Mouse (Mus musculus) embryonic facial prominence, embryonic 14.5 days (tissue): ENCODE measurements around the gene Sdf2l1. TPM values are rescaled to one million over a fixed set of nuclear protein-coding genes. Genes with fewer than 3 reads are reported as not detected.
"Not testable (repeated sequence)": the region's sequence is repeated elsewhere in the genome, so short reads cannot be mapped to it uniquely, and the experiment has no call there.

Experiments used
- ATAC-seq: fragments of 200-750 bp; cut with Nextera tagmentation; 2 replicates; pipeline ENCODE4 v1.8.0; 2017; ENCODE audit warnings: low read depth, moderate number of reproducible peaks, moderate TSS enrichment
- DNase-seq: peaks from one replicate; pipeline ENCODE4 v3.0.0-alpha.2; 2015; ENCODE audit warnings: low spot score
- H3K27ac ChIP-seq: fragments of 300-500 bp; sonication (generic); replicated peaks from 2 replicates; pipeline ENCODE4 v1.5.1; 2014; ENCODE audit warnings: low read depth, mild to moderate bottlenecking, low read length, moderate library complexity
- H3K27me3 ChIP-seq: fragments of 300-500 bp; sonication (generic); replicated peaks from 2 replicates; pipeline ENCODE4 v1.6.1; 2014; ENCODE audit warnings: low read length; ENCODE audit not compliant: control insufficient read depth, insufficient read depth
- H3K36me3 ChIP-seq: fragments of 300-500 bp; sonication (generic); 2 replicates; pipeline ENCODE4 v1.6.1; 2014; ENCODE audit warnings: low read length, mixed read lengths; ENCODE audit not compliant: control insufficient read depth, insufficient read depth
- H3K4me1 ChIP-seq: fragments of 300-500 bp; sonication (generic); 2 replicates; pipeline ENCODE4 v1.6.1; 2014; ENCODE audit warnings: antibody characterized with exemption, low read length; ENCODE audit not compliant: control insufficient read depth, insufficient read depth
- H3K4me2 ChIP-seq: fragments of 300-500 bp; sonication (generic); 2 replicates; pipeline ENCODE4 v1.6.1; 2014; ENCODE audit warnings: low read depth, mild to moderate bottlenecking, low read length, moderate library complexity, mixed read lengths
- H3K4me3 ChIP-seq: fragments of 300-500 bp; sonication (generic); 2 replicates; pipeline ENCODE4 v1.5.1; 2014; ENCODE audit warnings: low read depth, mild to moderate bottlenecking, low read length
- H3K9ac ChIP-seq: fragments of 300-500 bp; sonication (generic); 2 replicates; pipeline ENCODE4 v1.6.1; 2014; ENCODE audit warnings: low read depth, mild to moderate bottlenecking, low read length, moderate library complexity, mixed read lengths
- H3K9me3 ChIP-seq: fragments of 300-500 bp; sonication (generic); 2 replicates; pipeline ENCODE4 v1.6.1; 2016; ENCODE audit warnings: low read length; ENCODE audit not compliant: control insufficient read depth
- WGBS: fragments of 180-500 bp; shearing (Covaris S2); extraction: QIAGEN DNeasy Blood & Tissue Kit; methylation state at CpG from one replicate; pipeline ENCODE4 v1.1.7; 2014; 5-methylcytosine and 5-hydroxymethylcytosine counted together
- polyA plus RNA-seq: library from polyadenylated mRNA; unstranded; fragments of >200 nt; fragmentation: Nextera tagmentation; extraction: Ambion mirVana; gene quantifications from 2 replicates; pipeline ENCODE4 v1.2.1, GENCODE M21; 2014

Sdf2l1 gene
- polyA plus RNA-seq, result 40.9 and 47.8 TPM in 2 replicates

- H3K4me2 ChIP-seq, result peak within 1 kb of the TSS; percentile 86
- peak within 1 kb of the TSS; percentile 74 for H3K4me3 ChIP-seq
- H3K27ac ChIP-seq, result peak within 1 kb of the TSS; percentile 60; the same call in 1 of the 2 replicates
- under 1% methylated on average over 32 of the region's 47 CpGs for WGBS
- H3K9me3 ChIP-seq, result no peaks in the 10 kb centered on the region
- ATAC-seq (peak; percentile 99), DNase-seq (peak; percentile 98)
- H3K27me3 ChIP-seq, result no peaks in the 10 kb centered on the region
- H3K4me1 ChIP-seq, result no peaks in the 10 kb centered on the region
- H3K36me3 ChIP-seq, result no peaks in the 10 kb centered on the region
- peak within 1 kb of the TSS; percentile 73 for H3K9ac ChIP-seq
Measured at GRCm38 (mm10) chr16:17132089-17132905, at the start of gene Sdf2l1. Gene Sdf2l1, minus strand, starts transcription at chr16:17132383.

GRCm38 (mm10) chr16:17181382-17181781 lies 49.2 kb upstream of the Sdf2l1 start:
- Histone ChIP-seq H3K4me1 (no peaks in the 10 kb centered on the region), H3K4me2 (no peak overlapping the region), H3K9me3 (0 out of 2 replicates have a peak, but pooled peaks cover 5% of the 10 kb centered on the region), H3K4me3 (no peak overlapping the region), H3K9ac (no peak overlapping the region), H3K27me3 (no peaks in the 10 kb centered on the region), H3K36me3 (peaks cover 20% of the 10 kb centered on the region), H3K27ac (no peak overlapping the region)
- WGBS, result 82% methylated on average over 4 of the region's 4 CpGs
- ATAC-seq, result no peak
- DNase-seq, result no peak

GRCm38 (mm10) chr16:17179706-17180105 lies 47.5 kb upstream of the Sdf2l1 start:
- DNase-seq (no peak), ATAC-seq (no peak)
- H3K9me3 ChIP-seq, result no peaks in the 10 kb centered on the region
- no peak overlapping the region for H3K4me2 ChIP-seq
- H3K27ac ChIP-seq, result no peak overlapping the region
- no peak overlapping the region for H3K4me3 ChIP-seq
- H3K27me3 ChIP-seq, result no peaks in the 10 kb centered on the region
- peaks cover 29% of the 10 kb centered on the region for H3K36me3 ChIP-seq
- 93% methylated on average over 3 of the region's 3 CpGs for WGBS
- H3K4me1 ChIP-seq, result no peaks in the 10 kb centered on the region
- no peak overlapping the region for H3K9ac ChIP-seq

- Histone ChIP-seq H3K4me1 (no peaks in the 10 kb centered on the region), H3K9ac (no peak overlapping the region), H3K4me2 (no peak overlapping the region), H3K9me3 (no peaks in the 10 kb centered on the region), H3K36me3 (peaks cover 40% of the 10 kb centered on the region), H3K27me3 (no peaks in the 10 kb centered on the region), H3K27ac (no peak overlapping the region), H3K4me3 (no peak overlapping the region)
- WGBS, result 100% methylated on average over 1 of the region's 1 CpGs
- DNase-seq (no peak), ATAC-seq (no peak)
Measured at GRCm38 (mm10) chr16:17177623-17178170, 45.5 kb upstream of the Sdf2l1 start.

GRCm38 (mm10) chr16:17175765-17176164 lies 43.6 kb upstream of the Sdf2l1 start:
- DNase-seq, result no peak
- Histone ChIP-seq H3K27me3 (no peaks in the 10 kb centered on the region), H3K27ac (no peak overlapping the region), H3K4me2 (no peak overlapping the region), H3K4me3 (no peak overlapping the region), H3K9me3 (no peaks in the 10 kb centered on the region), H3K36me3 (peaks cover 59% of the 10 kb centered on the region), H3K4me1 (no peaks in the 10 kb centered on the region), H3K9ac (no peak overlapping the region)
- 89% methylated on average over 2 of the region's 2 CpGs for WGBS
- ATAC-seq, result no peak

- H3K9me3 ChIP-seq, result no peaks in the 10 kb centered on the region
- H3K36me3 ChIP-seq, result peaks cover 64% of the 10 kb centered on the region
- no peaks in the 10 kb centered on the region for H3K27me3 ChIP-seq
- H3K4me1 ChIP-seq, result no peaks in the 10 kb centered on the region
- H3K9ac ChIP-seq, result no peak overlapping the region
- no peak for ATAC-seq
- H3K4me3 ChIP-seq, result no peak overlapping the region
- H3K4me2 ChIP-seq, result no peak overlapping the region
- no peak for DNase-seq
- no peak overlapping the region for H3K27ac ChIP-seq
- WGBS, result 75% methylated on average over 5 of the region's 5 CpGs
Measured at GRCm38 (mm10) chr16:17168049-17168448, 35.9 kb upstream of the Sdf2l1 start.

GRCm38 (mm10) chr16:17167179-17167578 lies 35.0 kb upstream of the Sdf2l1 start:
- Histone ChIP-seq H3K36me3 (peaks cover 59% of the 10 kb centered on the region), H3K9me3 (no peaks in the 10 kb centered on the region), H3K4me3 (no peak overlapping the region), H3K27ac (no peak overlapping the region), H3K4me2 (no peak overlapping the region), H3K9ac (no peak overlapping the region), H3K27me3 (no peaks in the 10 kb centered on the region), H3K4me1 (no peaks in the 10 kb centered on the region)
- no peak for ATAC-seq
- no peak for DNase-seq

- not testable (repeated sequence) for H3K4me3 ChIP-seq, H3K9ac ChIP-seq, H3K27ac ChIP-seq, H3K4me1 ChIP-seq, DNase-seq, H3K9me3 ChIP-seq, H3K27me3 ChIP-seq, H3K4me2 ChIP-seq, ATAC-seq
- 100% methylated on average over 1 of the region's 1 CpGs for WGBS
- peaks cover 51% of the 10 kb centered on the region for H3K36me3 ChIP-seq
Measured at GRCm38 (mm10) chr16:17165478-17165877, 33.3 kb upstream of the Sdf2l1 start.
